Mouse (Mus musculus) forebrain, embryonic 11.5 days (tissue): ENCODE results near the gene Il18r1. TPM values are rescaled to one million over a fixed set of nuclear protein-coding genes. Genes with fewer than 3 reads are reported as not detected.

ENCODE experiments used
- ATAC-seq: fragments of 200-750 bp; cut with Nextera tagmentation; replicated peaks from 2 replicates; pipeline ENCODE4 v1.8.0; 2017; ENCODE audit warnings: moderate TSS enrichment; ENCODE audit not compliant: low FRiP score
- DNase-seq: peaks from one replicate; pipeline ENCODE4 v3.0.0-alpha.2; 2017; ENCODE audit warnings: low spot score
- H3K27ac ChIP-seq: fragments of 300-500 bp; sonication (generic); 2 replicates; pipeline ENCODE4 v1.5.1; 2014; ENCODE audit warnings: low read depth, low read length
- H3K27me3 ChIP-seq: fragments of 300-500 bp; sonication (generic); 2 replicates; pipeline ENCODE4 v1.6.1; 2014; ENCODE audit warnings: mild to moderate bottlenecking, low read length, mixed read lengths; ENCODE audit not compliant: control insufficient read depth, insufficient read depth
- H3K36me3 ChIP-seq: fragments of 300-500 bp; sonication (generic); 2 replicates; pipeline ENCODE4 v1.6.1; 2014; ENCODE audit warnings: mild to moderate bottlenecking, low read length, moderate library complexity, mixed read lengths; ENCODE audit not compliant: control insufficient read depth, insufficient read depth
- H3K4me1 ChIP-seq: fragments of 300-500 bp; sonication (generic); replicated peaks from 2 replicates; pipeline ENCODE4 v1.6.1; 2014; ENCODE audit warnings: low read length, mixed read lengths; ENCODE audit not compliant: control insufficient read depth, insufficient read depth
- H3K4me2 ChIP-seq: fragments of 300-500 bp; sonication (generic); 2 replicates; pipeline ENCODE4 v1.6.1; 2014; ENCODE audit warnings: low read depth, mild to moderate bottlenecking, low read length, moderate library complexity, mixed read lengths; ENCODE audit not compliant: severe bottlenecking
- H3K4me3 ChIP-seq: fragments of 300-500 bp; sonication (generic); 2 replicates; pipeline ENCODE4 v1.5.1; 2014; ENCODE audit warnings: low read depth, low read length
- H3K9ac ChIP-seq: fragments of 300-500 bp; sonication (generic); 2 replicates; pipeline ENCODE4 v1.6.1; 2014; ENCODE audit warnings: low read length
- H3K9me3 ChIP-seq: fragments of 300-500 bp; sonication (generic); 2 replicates; pipeline ENCODE4 v1.6.1; 2016; ENCODE audit warnings: low read length, mixed read lengths; ENCODE audit not compliant: control insufficient read depth
- WGBS: fragments of 180-500 bp; shearing (Covaris S2); extraction: QIAGEN DNeasy Blood & Tissue Kit; methylation state at CpG from one replicate; pipeline ENCODE4 v1.1.7; 2014; 5-methylcytosine and 5-hydroxymethylcytosine counted together
- polyA plus RNA-seq: library from polyadenylated mRNA; unstranded; fragments of >200 nt; fragmentation: Nextera tagmentation; extraction: Ambion mirVana; gene quantifications from 2 replicates; pipeline ENCODE4 v1.2.1, GENCODE M21; 2014

The Il18r1 gene
- polyA plus RNA-seq, 1 experiment from 2014 or later = not detected

DNA sequence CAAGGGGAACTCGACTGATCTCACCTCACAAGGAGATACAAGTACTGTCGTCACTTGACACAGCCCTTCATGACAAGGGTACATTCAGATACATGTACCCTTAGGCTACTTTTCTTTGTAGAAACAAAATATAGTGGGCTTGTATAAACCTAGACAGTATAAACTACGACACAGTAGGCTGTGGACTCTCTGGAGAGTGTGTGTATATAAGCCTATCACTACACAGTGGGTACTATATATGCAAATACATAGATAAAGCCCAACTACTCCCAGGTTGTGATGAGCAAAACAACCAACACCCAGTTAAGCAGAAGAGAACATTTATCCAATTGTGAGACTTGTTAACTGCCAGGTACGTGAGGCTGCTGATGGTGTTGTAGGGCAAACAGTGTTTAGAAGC, 81.3 kb downstream of the Il18r1 start:
- Histone ChIP-seq H3K36me3 (no peaks in the 10 kb centered on the region), H3K27ac (no peak overlapping the region), H3K9ac (no peak overlapping the region), H3K27me3 (no peaks in the 10 kb centered on the region), H3K4me2 (no peak overlapping the region), H3K9me3 (no peaks in the 10 kb centered on the region), H3K4me1 (no peaks in the 10 kb centered on the region), H3K4me3 (no peak overlapping the region)
- no peak for ATAC-seq
- DNase-seq = no peak
- WGBS = 79% methylated on average over 4 of the region's 4 CpGs

GRCm38 (mm10) chr1:40547064-40547572, 81.8 kb downstream of the Il18r1 start:
- 62% methylated on average over 11 of the region's 11 CpGs for WGBS

GRCm38 (mm10) chr1:40547762-40548161, 82.4 kb downstream of the Il18r1 start:
- DNase-seq = no peak
- 64% methylated on average over 10 of the region's 10 CpGs for WGBS
- H3K27me3 ChIP-seq = no peaks in the 10 kb centered on the region
- H3K4me3 ChIP-seq = no peak overlapping the region
- no peak overlapping the region for H3K27ac ChIP-seq
- H3K9me3 ChIP-seq = no peaks in the 10 kb centered on the region
- no peaks in the 10 kb centered on the region for H3K4me1 ChIP-seq
- ATAC-seq = no peak
- H3K36me3 ChIP-seq = no peaks in the 10 kb centered on the region
- H3K4me2 ChIP-seq = no peak overlapping the region
- no peak overlapping the region for H3K9ac ChIP-seq

More at GRCm38 (mm10) chr1:40547064-40547572, 81.8 kb downstream of the Il18r1 start:
- ATAC-seq (no peak), DNase-seq (no peak)
- Histone ChIP-seq H3K4me1 (no peaks in the 10 kb centered on the region), H3K4me2 (no peak overlapping the region), H3K4me3 (no peak overlapping the region), H3K27me3 (no peaks in the 10 kb centered on the region), H3K27ac (no peak overlapping the region), H3K9ac (no peak overlapping the region), H3K9me3 (no peaks in the 10 kb centered on the region), H3K36me3 (no peaks in the 10 kb centered on the region)

Other genes with a start within 250 kb of the Il18r1 start
- gene Il1r1, start 240.5 kb upstream of the Il18r1 start, polyA plus RNA-seq = 1.1 and 1.5 TPM in 2 replicates
- 0.93 and 0.99 TPM in 2 replicates for gene Il1rl2, start 140.9 kb upstream of the Il18r1 start, polyA plus RNA-seq
- 0.05 TPM in 1 of 2 replicates, not detected in the other for gene Il1rl1, start 36.0 kb upstream of the Il18r1 start, polyA plus RNA-seq
- gene Il18rap, start 49.8 kb downstream of the Il18r1 start, polyA plus RNA-seq = 0.39 and 0.92 TPM in 2 replicates
- gene Slc9a4, start 114.5 kb downstream of the Il18r1 start, polyA plus RNA-seq = not detected in 2 replicates
- gene Slc9a2, start 215.0 kb downstream of the Il18r1 start, polyA plus RNA-seq = 0.07 TPM in 1 of 2 replicates, not detected in the other